Mouse (Mus musculus) right cerebral cortex, postnatal 10 days (tissue): ENCODE data around the gene Greb1.
"Not testable (repeated sequence)": the region's sequence is repeated elsewhere in the genome, so short reads cannot be mapped to it uniquely, and the experiment has no call there.

Experiments
- DNase-seq, 2 experiments: peaks; one replicate each; pipeline ENCODE4 v3.0.0; 2021; ENCODE audit warnings: low spot score in 2 of 2

Gene Greb1

DNA sequence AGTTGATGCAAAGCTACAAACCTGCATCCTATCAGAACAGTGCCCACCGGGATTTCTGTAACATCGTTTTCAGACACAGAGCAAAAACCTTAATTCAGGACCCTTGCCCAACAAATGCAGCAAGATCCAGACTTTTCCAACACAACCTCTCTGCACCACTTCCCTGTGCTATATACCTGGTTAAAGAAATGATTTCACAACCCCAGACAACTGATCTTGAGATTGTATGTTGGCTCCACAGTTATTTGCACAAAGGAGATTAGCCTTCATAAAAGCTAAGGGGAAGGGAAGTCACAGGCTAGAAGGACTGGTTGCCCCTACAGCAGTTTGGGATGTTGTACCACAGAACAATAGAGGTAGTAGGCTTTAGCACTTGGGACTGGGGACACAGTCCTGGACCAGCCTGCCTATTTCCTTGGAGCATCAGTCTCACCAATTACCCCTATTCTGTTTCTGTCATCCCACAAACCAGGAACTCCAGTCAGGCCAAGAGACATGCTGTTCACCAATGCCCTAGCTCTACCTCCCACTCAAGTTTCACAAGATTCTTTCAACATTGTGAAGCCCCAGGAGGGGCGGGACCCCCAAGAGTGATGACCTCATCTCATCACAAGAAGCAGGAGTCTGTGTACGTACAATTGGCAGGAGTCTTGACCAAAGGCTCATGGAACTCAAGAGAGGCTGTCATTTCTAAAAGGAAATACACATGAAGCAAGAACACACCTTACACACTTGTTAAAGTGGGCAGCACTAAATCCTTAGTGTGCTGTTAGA, 36.9 kb downstream of the Greb1 start:
- no peak for DNase-seq

- no peak for DNase-seq
Observed at GRCm38 (mm10) chr12:16761461-16761860, 39.2 kb downstream of the Greb1 start.

GRCm38 (mm10) chr12:16760246-16760645, 40.4 kb downstream of the Greb1 start:
- DNase-seq, result no peak

DNA sequence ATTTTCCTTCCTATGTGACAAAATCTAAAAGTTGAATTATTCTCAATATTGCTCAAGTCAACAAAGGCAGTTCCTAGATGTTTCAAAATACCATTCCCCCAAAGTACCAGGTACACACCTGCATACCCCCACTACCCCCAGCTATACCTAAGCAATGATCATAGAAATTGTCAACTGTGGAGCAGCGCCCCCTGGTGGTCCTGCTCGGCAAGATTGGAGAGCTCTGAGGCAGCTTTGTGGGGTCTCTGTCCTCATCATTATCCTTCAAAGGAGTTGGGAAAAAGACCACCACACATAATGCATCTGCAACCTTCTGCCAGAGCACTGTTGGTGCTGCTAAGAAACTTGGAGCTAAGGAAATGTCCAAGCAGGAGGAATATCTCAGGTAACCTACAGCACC, 46.4 kb downstream of the Greb1 start:
- peak in 1 of 2 experiments; percentile 58 for DNase-seq

DNA sequence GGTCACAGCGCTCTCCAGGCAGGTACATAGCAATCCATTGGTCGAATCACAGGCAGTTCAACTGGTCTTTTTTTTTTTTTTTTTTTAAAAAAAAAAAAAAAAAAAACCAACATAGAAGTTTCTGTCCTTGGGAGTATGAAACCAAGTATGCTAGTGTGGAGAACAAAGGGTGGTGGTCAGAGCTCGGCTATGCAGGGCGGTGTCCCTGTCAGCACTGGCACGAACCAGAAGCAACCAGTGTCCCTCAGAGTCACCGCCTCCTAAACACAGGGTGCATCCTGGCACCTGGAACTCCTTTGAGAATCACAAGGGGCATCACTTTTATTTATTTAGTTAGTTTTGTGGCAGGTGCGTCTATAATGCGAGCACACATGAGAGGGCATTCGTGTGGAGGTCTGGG, 47.1 kb downstream of the Greb1 start:
- DNase-seq, result no peak

- DNase-seq, result no peak
Observed at GRCm38 (mm10) chr12:16753110-16753509, 47.6 kb downstream of the Greb1 start.

DNA sequence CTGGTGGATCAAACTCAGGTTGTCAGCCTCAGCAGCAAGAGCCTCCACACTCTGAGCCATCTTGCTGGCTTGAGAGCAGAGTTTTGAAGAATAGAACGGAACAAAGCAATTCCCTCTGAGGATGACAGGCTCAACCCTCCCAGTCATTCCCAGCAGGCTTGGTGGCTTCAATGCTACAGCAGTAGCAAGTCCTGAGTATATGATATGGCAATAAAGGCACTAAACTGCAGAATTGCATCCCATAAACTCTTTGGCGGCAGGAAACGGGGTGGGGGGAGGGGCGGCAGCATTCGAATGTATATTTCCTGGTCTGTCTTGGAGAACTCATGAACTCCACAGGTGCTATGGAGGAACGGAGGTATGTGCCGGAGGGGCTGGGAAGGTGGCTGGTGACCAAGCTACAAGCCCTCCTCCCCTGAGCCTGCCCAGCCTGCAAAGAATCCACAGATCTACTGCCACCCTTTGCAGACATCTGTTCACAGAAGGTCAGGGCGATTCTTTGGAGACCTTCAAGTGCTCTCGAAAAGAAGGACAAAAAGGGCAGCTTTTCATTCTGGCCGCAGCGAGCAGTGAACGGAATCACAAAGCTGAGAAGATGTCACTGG, 48.3 kb downstream of the Greb1 start:
- DNase-seq, result no peak

DNA sequence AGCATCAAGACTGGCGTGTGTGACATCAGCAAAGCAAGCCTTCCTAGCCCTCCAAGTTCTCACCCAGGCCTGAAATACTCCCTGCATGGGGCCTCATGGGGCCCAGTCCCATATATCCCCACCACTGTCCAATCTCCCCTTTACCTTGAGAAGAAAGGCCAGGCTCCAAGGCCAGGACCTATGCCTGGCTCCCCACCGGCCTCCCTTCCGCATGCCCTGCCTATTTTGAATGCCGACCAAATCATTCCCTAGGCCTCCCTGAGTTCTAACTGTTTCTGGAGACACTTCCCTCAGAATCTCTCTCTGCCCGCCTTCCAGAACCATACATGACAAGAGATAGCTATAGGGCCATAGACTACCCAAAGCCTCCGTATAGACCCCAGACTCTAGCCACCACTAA, 49.1 kb downstream of the Greb1 start:
- no peak for DNase-seq

DNA sequence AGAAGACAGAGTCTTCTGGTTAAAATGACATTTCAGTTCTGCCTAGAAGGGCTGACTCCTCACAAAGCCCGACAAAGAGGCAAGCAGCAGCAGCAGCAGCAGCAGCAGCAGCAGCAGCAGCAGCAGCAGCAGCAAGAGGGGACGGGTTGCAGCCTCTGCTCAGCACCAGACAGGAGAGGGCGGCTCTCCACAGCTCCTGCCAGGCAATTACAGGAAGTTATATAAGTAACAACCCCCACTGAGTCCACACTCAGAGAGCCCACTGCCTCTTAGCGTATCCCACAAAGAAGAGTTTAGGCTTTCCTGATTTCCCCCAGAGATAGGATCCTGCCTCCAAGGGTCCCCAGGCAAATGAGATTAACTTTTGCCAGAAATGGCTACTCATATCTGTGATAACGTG, 60.6 kb downstream of the Greb1 start:
- no peak for DNase-seq

- DNase-seq, result no peak
Observed at GRCm38 (mm10) chr12:16737266-16737665, 63.4 kb downstream of the Greb1 start.

DNA sequence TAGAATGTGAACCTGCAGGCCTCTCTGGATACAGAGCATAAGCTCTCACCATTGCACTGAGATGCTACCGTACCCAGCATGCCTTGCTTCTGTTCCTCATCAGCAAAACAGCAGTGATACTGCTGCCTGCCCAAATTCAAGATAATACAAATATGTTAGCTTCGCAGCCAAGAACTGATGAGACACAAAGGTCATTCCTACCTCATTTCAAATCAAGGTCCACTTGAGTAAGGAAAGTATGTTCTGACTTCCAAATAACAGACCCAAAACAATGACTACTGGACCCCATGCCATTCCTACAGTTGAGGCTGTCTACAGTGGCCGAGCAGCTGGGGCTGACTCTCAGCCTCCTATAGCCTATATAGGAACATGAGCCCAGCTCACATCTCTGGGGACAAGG, 66.0 kb downstream of the Greb1 start:
- no peak for DNase-seq

DNA sequence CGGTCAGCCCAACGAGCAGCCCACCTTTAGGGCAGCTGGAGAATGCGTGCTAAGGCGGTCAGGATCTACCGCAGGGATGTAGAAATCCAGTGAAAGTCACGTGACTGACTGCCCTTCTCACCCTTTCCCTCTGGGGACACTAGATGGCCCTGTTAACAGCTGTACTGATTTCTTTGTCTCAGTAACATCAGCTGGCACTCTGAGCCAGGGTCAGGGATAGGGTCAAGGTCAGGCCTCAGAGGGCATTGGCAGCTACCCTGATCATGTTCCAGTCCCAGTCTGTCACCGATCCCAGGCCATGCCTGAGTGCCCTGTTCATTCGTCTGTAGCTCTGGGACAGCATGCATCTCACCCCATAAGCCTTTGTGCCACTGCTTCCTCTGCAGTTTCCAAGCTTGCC, 66.7 kb downstream of the Greb1 start:
- DNase-seq, result no peak

DNA sequence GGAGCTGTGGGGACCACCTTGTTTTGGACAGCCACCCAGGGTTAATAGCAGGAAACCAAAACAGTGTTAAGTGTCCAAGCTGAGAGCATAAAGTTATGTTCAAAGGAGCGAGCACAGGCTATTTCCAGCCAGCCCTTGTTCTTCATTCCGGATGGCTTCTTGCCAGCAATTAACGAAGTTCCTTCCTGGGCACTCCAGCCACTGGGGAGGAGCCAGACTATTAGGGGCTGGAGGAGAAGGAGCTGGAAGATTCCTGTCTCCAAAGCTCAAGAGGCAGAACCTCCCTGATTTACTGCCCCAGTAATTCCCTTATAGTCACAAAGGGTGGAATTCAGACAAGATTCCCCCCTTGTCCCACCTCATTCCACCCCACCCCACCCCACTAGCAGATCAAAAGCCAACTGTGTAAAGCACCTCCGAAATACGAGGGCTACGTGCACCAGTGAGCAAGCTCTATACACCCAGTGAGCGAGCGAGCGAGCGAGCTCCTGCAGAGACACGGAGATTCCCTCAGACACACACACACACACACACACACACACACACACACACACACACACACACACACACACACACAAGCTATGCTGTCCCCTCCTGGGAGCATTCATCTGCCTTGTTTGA, 69.5 kb downstream of the Greb1 start:
- DNase-seq, result peak; percentile 68 to 69

DNA sequence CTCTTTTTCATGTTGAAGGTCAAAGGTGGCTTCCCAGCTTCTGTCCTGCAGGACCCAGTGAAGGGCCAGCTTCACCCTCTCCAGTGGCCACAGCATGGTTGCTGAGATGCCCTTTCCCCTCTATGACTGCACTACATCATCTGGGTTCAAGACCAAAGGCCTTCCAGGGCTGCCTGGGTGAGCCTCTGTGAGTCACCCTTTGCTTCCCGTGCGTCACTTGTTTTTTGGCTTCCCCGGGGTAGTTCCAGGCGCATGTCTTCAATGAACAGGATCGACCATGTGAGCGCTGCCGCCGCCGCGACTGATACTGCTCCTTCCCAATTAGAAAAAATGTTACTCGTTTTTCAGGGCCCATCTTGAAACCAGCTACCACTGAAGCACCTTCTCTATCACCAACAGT, 70.5 kb downstream of the Greb1 start:
- no peak for DNase-seq

DNA sequence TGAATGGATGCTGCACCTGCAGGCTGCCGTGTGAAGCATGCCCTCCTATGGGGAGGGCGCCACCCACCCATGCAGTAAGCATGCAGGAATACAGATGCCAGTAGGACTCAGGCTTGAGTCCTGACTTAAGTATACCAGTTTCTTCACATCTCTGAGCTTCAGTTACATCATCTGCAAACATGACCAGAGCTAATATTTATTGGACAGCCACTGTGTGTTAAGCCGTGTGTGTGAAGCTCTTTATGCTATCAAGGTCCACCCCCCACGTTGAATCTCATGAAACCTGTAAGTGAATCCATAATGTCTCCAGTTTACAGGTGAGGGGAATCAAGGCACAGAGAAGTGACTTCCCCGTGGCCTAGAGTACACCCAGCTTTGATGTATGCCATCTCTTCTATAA, 72.5 kb downstream of the Greb1 start:
- DNase-seq, result no peak

DNA sequence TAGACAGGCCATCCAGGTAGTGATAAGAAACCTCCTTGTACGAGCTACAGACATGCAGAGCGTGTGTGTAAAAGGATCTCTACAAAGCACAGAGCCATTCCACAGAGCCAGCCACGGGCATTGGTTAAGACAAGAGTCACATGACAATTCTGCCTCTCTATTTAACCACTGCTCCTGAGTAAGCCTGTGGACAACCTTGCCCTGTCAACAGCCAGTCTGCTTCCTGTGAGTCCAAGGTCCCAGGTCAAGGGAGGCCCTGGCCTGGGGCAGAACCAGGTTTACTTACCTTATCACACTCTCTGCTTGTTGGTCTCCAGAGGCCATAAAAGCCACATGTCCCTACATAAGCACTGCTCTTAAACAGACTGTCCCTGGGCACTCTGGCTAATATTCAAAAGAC, 74.5 kb downstream of the Greb1 start:
- no peak for DNase-seq

DNA sequence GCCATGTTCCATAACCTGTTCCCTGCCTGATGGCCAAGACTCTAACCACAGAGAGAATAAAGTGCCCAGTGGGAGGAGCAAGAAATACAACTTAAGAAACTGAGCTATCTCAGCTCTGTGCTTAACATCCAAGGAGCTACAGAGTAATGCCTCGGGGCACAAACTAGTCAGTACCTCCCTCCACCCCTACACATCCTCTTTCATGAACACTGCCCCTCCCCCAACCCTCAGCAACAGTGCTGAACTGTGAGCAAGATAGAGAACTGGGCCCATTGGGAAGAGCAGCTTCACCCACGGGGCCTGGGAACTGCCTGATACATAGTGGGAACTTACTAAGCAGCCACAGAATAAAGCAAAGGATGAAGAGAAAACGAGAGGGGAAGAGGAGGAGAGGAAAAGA, 77.1 kb downstream of the Greb1 start:
- no peak for DNase-seq

DNA sequence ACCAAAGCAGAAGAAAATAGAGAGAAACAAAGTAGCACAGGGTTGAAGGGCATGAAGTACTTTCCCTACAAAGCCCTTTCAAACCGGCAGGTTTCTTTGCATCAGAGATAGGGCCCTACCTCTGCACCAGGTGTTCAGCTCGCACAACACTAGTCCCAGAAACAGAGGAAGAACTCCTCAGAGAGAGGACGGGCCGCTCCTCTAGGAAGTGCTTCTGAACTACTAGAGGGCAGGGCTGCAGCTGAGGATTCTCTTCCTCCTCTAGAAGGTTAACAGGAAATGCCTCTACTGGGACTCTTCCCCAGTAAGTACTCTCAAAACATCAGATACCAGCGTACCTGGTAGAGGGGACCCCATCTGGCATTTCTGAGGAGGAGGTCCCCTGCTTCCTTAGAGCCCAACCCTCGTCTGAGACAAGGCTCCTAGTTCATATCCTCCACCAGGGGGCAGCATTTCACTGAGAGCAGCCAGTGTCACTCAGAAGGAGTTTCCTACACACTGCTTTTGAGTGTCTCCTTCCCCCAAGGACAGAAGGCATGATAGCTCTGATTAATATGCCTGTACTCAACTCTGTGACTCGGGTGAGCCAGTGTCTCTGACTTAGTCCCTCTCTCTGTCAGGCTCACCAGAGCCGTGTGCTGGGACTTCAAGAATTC, 81.9 kb downstream of the Greb1 start:
- peak; percentile 39 to 66 for DNase-seq

DNA sequence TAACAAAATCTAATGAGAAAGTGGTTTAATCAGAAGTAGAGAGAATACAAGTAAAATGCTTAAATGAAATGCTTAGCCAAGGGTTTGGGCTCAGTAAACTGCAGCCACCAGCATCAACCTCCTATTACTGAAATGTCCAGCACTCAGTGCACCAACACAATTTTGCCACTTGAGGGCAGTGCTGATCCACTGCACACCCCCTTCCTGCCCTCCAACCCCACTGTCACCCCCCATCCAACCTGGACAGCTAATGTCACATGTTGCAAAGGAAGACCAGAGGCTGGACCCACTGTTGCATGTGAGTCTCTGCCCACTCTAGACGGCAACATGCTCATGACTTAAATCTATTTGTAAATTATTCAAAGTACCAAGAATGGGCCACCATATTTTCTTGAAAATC, 83.0 kb downstream of the Greb1 start:
- DNase-seq, result peak; percentile 25 to 42

DNA sequence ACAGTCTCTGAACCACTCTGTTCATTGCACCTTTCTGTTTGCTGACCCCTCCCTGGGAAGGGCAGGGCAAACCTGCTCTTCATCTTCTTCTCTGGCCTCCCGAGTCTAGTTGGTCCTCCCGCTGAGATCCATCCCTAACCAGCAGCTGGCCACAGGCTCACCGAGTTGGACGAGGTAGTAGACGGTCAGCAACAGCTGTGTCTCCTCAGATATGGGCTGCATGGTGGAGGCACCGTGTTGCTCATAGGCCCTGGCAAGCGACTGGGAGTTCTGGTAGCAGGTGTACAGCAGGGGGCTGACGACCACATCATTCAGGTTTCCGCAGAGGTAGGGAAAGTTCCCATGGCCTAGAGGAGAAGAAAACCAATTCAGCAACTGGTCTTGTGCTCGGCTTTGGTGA, 86.1 kb downstream of the Greb1 start:
- no peak for DNase-seq

- no peak for DNase-seq
Observed at GRCm38 (mm10) chr12:16698691-16699090, 102.0 kb downstream of the Greb1 start.

- DNase-seq, result no peak
Observed at GRCm38 (mm10) chr12:16696146-16696545, 104.5 kb downstream of the Greb1 start.

- DNase-seq, result not testable (repeated sequence)
Observed at GRCm38 (mm10) chr12:16695252-16695651, 105.4 kb downstream of the Greb1 start.
